Mouse (Mus musculus) kidney, postnatal 25 days (tissue): ENCODE results near the gene Naa80.
"Not testable (repeated sequence)": the region's sequence is repeated elsewhere in the genome, so short reads cannot be mapped to it uniquely, and the experiment has no call there.

Experiments used
- DNase-seq, 2 experiments: peaks; one replicate each; pipeline ENCODE4 v3.0.0; 2021; ENCODE audit warnings: mixed read lengths in 2 of 2

Naa80 gene

GRCm38 (mm10) chr9:107573774-107574173, 4.9 kb upstream of the Naa80 start:
- not testable (repeated sequence) for DNase-seq

GRCm38 (mm10) chr9:107575579-107576356, 2.9 kb upstream of the Naa80 start:
- no peak for DNase-seq

- DNase-seq, result peak; percentile 88 to 93
These were observed 2.2 kb upstream of the Naa80 start, which contains the start of gene Hyal1 for GRCm38 (mm10) chr9:107576357-107577107. Hyal1 (plus strand) TSS chr9:107576927.

- no peak for DNase-seq
These were observed 816 bp upstream of the Naa80 start for GRCm38 (mm10) chr9:107577871-107578270.

GRCm38 (mm10) chr9:107579023-107579900, 575 bp downstream of the Naa80 start:
- no peak for DNase-seq

- peak; percentile 95 to 97 for DNase-seq
These were observed 2.0 kb downstream of the Naa80 start, which contains the start of gene Hyal3 for GRCm38 (mm10) chr9:107580501-107581317. Hyal3 (plus strand) TSS chr9:107580818.

GRCm38 (mm10) chr9:107581584-107581983, 2.9 kb downstream of the Naa80 start:
- DNase-seq, result no peak

- DNase-seq, result peak in 1 of 2 experiments; percentile 71
These were observed 3.9 kb downstream of the Naa80 start for GRCm38 (mm10) chr9:107582509-107583062.

GRCm38 (mm10) chr9:107583174-107583573, 4.5 kb downstream of the Naa80 start:
- no peak for DNase-seq

GRCm38 (mm10) chr9:107586504-107586903, 7.8 kb downstream of the Naa80 start:
- DNase-seq, result no peak

GRCm38 (mm10) chr9:107586974-107587832, 8.5 kb downstream of the Naa80 start, which contains the start of gene Ifrd2:
Ifrd2 (plus strand) TSS chr9:107587642.
- DNase-seq, result peak; percentile 98 to 99

GRCm38 (mm10) chr9:107587833-107588639, 9.3 kb downstream of the Naa80 start:
- peak; percentile 72 to 88 for DNase-seq

- DNase-seq, result peak; percentile 68 to 88
These were observed 11.5 kb downstream of the Naa80 start for GRCm38 (mm10) chr9:107590058-107590772.

GRCm38 (mm10) chr9:107590773-107591060, 12.0 kb downstream of the Naa80 start:
- DNase-seq, result peak; percentile 64 to 89

GRCm38 (mm10) chr9:107593101-107593976, 14.7 kb downstream of the Naa80 start:
- peak; percentile 73 to 94 for DNase-seq

GRCm38 (mm10) chr9:107594281-107595062, 15.8 kb downstream of the Naa80 start:
- DNase-seq, result peak in 1 of 2 experiments; percentile 61
